Mouse (Mus musculus) frontal cortex, adult (tissue): ENCODE data around the gene Gm2897.
"Not testable (repeated sequence)": the region's sequence is repeated elsewhere in the genome, so short reads cannot be mapped to it uniquely, and the experiment has no call there.

Experiments used
- ATAC-seq: cut with Nextera tagmentation; 2 replicates; pipeline ENCODE4 v1.9.2; 2017; ENCODE audit warnings: mild to moderate bottlenecking, moderate library complexity, mixed read lengths; ENCODE audit not compliant: low TSS enrichment

The Gm2897 gene

DNA sequence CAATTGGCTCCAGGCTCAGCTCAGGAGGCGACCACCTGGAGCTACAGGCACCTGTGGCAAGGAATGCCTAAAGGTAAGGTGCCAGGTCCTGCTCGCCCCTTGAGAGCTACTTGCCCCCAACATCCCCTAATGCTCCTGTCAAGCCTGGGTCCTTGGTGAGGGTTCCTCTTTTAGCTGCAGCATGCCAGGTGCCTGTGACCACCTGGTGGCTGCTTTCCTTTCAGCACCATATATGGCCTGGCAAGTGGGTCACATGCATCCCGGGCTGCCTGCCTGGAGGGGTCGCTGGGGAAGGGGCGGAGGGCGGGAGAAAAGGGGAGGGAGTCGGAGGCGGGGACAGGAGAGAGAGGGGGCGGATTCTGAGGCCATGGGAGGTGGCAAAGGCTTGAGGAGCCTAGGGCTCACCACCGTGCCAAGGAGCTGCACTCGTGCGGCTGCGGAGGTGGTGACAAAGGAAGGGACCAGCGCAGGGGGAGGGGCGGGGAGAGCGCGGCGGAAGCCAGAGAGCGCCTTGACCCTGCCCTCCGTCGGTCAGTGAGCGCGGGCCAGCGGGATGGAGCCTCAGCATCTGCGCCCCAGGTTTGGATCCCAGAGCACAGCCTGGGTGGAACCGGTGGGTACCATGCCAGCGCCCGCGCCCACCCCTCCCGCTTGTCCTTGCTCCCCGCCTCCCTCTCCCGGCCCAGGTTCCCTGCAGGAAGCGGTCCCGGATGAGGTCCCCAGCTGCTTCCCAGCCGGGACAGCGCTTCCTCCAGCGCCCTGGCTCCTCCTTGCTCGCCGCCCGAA is at the start of gene Gm2897:
Gene Gm2897, plus strand, starts transcription at position 559 of the 786 bp plus-strand sequence.
- ATAC-seq, result not testable (repeated sequence)

DNA sequence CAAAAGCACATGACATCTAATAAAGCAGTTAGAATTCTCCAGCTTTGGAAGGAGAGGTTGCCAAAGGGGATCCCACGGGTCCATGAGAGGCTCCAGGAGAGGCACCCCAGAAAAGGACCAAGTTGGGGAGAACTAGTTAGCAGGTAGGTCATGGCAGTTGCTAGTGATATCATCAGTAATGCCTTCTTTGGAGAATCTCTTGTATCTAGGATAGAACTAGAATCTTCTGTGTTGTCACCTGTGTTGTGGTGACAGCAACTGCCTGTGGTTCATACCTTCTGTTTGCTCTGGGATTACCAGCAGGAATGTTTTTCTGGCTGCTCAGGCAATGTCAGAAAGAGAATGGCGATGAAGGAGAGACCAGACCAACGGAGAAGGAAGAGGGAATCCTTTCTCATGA is 19.4 kb upstream of the Gm2897 start, which contains the start of gene Gm2888:
Gene Gm2888, plus strand, starts transcription at position 301 of the 400 bp plus-strand sequence.
- not testable (repeated sequence) for ATAC-seq

- ATAC-seq, result not testable (repeated sequence)
Observed at GRCm38 (mm10) chr14:3049513-3049800, 372 bp downstream of the Gm2897 start.

- ATAC-seq, result not testable (repeated sequence)
Observed at GRCm38 (mm10) chr14:3050087-3050486, 1.0 kb downstream of the Gm2897 start.

DNA sequence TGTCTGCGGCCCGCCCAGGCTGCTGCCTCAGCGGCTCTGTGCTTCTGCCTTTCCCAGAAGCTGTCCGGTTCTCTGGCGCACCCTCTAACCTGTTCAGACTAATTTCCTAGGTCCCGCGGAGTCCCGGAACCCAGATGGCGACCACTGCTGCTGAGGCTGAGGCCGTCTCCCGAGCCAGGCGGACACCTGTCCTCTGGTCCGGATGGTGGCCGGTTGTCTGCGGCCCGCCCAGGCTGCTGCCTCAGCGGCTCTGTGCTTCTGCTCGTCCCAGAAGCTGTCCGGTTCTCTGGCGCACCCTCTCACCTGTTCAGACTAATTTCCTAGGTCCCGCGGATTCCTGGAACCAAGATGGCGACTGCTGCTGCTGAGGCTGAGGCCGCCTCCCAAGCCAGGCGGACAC is 67.0 kb downstream of the Gm2897 start:
- not testable (repeated sequence) for ATAC-seq
